Mouse (Mus musculus): Measurements from ENCODE around the gene Smarcc1.
A peak's percentile ranks its signal among the peaks of the same experiment; 100 is the strongest.

- TF ChIP-seq EP300 (IDR thresholded peaks at IDR 0.05) = no peak
- TF ChIP-seq CTCF (IDR thresholded peaks at IDR 0.05) = peak; percentile 89
Measured at GRCm38 (mm10) chr9:110071843-110072242, 45.7 kb upstream of the Smarcc1 start.

All from lung, postnatal 0 days (tissue).